Mouse (Mus musculus) hindbrain, embryonic 16.5 days (tissue): ENCODE measurements around the gene Olfr68. TPM values are rescaled to one million over a fixed set of nuclear protein-coding genes. Genes with fewer than 3 reads are reported as not detected.

Experiments
- polyA plus RNA-seq: library from polyadenylated mRNA; unstranded; fragments of >200 nt; fragmentation: Nextera tagmentation; extraction: Ambion mirVana; gene quantifications from 2 replicates; pipeline ENCODE4 v1.2.1, GENCODE M21; 2015

Olfr68 gene
- polyA plus RNA-seq, 1 experiment from 2014 or later, result not detected

Other genes with a start within 250 kb of the Olfr68 start
- gene Olfr612, start 237.0 kb downstream of the Olfr68 start, polyA plus RNA-seq, result not detected in 2 replicates
- not detected in 2 replicates for gene Olfr613, start 231.6 kb downstream of the Olfr68 start, polyA plus RNA-seq
- not detected in 2 replicates for gene Olfr615, start 223.6 kb downstream of the Olfr68 start, polyA plus RNA-seq
- not detected in 2 replicates for gene Olfr616, start 210.6 kb downstream of the Olfr68 start, polyA plus RNA-seq
- gene Olfr617, start 206.6 kb downstream of the Olfr68 start, polyA plus RNA-seq, result not detected in 2 replicates
- gene Olfr618, start 189.6 kb downstream of the Olfr68 start, polyA plus RNA-seq, result 0.16 TPM in 1 of 2 replicates, not detected in the other
- not detected in 2 replicates for gene Olfr619, start 179.1 kb downstream of the Olfr68 start, polyA plus RNA-seq
- not detected in 2 replicates for gene Olfr620, start 167.2 kb downstream of the Olfr68 start, polyA plus RNA-seq
- not detected in 2 replicates for gene Olfr622, start 137.0 kb downstream of the Olfr68 start, polyA plus RNA-seq
- not detected in 2 replicates for gene Olfr623, start 116.0 kb downstream of the Olfr68 start, polyA plus RNA-seq
- gene Olfr624, start 108.5 kb downstream of the Olfr68 start, polyA plus RNA-seq, result not detected in 2 replicates
- not detected in 2 replicates for gene Olfr625-ps1, start 97.0 kb downstream of the Olfr68 start, polyA plus RNA-seq
- not detected in 2 replicates for gene Olfr243, start 65.0 kb downstream of the Olfr68 start, polyA plus RNA-seq
- gene Olfr628, start 49.3 kb downstream of the Olfr68 start, polyA plus RNA-seq, result not detected in 2 replicates
- not detected in 2 replicates for gene Olfr629, start 34.8 kb downstream of the Olfr68 start, polyA plus RNA-seq
- not detected in 2 replicates for gene Olfr630, start 22.4 kb downstream of the Olfr68 start, polyA plus RNA-seq
- not detected in 2 replicates for gene Olfr69, start 8.1 kb downstream of the Olfr68 start, polyA plus RNA-seq
- not detected in 2 replicates for gene Olfr67, start 12.1 kb upstream of the Olfr68 start, polyA plus RNA-seq
- gene Hbb-bt, start 34.3 kb upstream of the Olfr68 start, polyA plus RNA-seq, result 1,299 and 1,681 TPM in 2 replicates
- 4,904 and 5,594 TPM in 2 replicates for gene Hbb-bs, start 48.4 kb upstream of the Olfr68 start, polyA plus RNA-seq
- not detected in 2 replicates for gene Hbb-bh2, start 60.8 kb upstream of the Olfr68 start, polyA plus RNA-seq
- 0.37 TPM in 1 of 2 replicates, not detected in the other for gene Hbb-bh1, start 63.5 kb upstream of the Olfr68 start, polyA plus RNA-seq
- gene Hbb-y, start 73.5 kb upstream of the Olfr68 start, polyA plus RNA-seq, result 13.4 and 35.4 TPM in 2 replicates
- not detected in 2 replicates for gene Olfr66, start 106.6 kb upstream of the Olfr68 start, polyA plus RNA-seq
- not detected in 2 replicates for gene Olfr64, start 114.8 kb upstream of the Olfr68 start, polyA plus RNA-seq
- not detected in 2 replicates for gene Olfr65, start 123.8 kb upstream of the Olfr68 start, polyA plus RNA-seq
- gene Olfr631, start 149.1 kb upstream of the Olfr68 start, polyA plus RNA-seq, result not detected in 2 replicates
- gene Olfr632, start 154.6 kb upstream of the Olfr68 start, polyA plus RNA-seq, result not detected in 2 replicates
- gene Olfr633, start 164.7 kb upstream of the Olfr68 start, polyA plus RNA-seq, result not detected in 2 replicates
- not detected in 2 replicates for gene Olfr635, start 191.5 kb upstream of the Olfr68 start, polyA plus RNA-seq
- not detected in 2 replicates for gene Olfr638, start 219.0 kb upstream of the Olfr68 start, polyA plus RNA-seq
- gene Olfr639, start 237.6 kb upstream of the Olfr68 start, polyA plus RNA-seq, result 0.03 TPM in 1 of 2 replicates, not detected in the other
- gene Olfr640, start 245.9 kb upstream of the Olfr68 start, polyA plus RNA-seq, result not detected in 2 replicates